Mouse (Mus musculus): Measurements from ENCODE around the gene Tmem135.

GRCm38 (mm10) chr7:89370086-89370485 lies 33.9 kb downstream of the Tmem135 start:
- no peak for TF ChIP-seq POLR2A (IDR thresholded peaks at IDR 0.05; ENCODE audit: low read depth, low read length)
- TF ChIP-seq CTCF (IDR thresholded peaks at IDR 0.05; ENCODE audit: extremely low read depth, insufficient read depth, insufficient read length, insufficient replicate concordance) = no peak

Measured in spleen, adult 2 months (tissue).